Mouse (Mus musculus) liver, postnatal 0 days (tissue): ENCODE data around the gene Dut. TPM values are rescaled to one million over a fixed set of nuclear protein-coding genes. Genes with fewer than 3 reads are reported as not detected.
A peak's percentile ranks its signal among the peaks of the same experiment; 100 is the strongest.

Source experiments
- ATAC-seq: fragments of 200-750 bp; cut with Nextera tagmentation; 2 replicates; pipeline ENCODE4 v1.8.0; 2017; ENCODE audit warnings: mild to moderate bottlenecking, moderate library complexity
- DNase-seq: peaks from one replicate; pipeline ENCODE4 v3.0.0-alpha.2; 2016
- H3K27ac ChIP-seq: fragments of 300-500 bp; sonication (generic); 2 replicates; pipeline ENCODE4 v1.5.1; 2014; ENCODE audit warnings: antibody characterized with exemption, moderate library complexity, mild to moderate bottlenecking, low read depth
- H3K27me3 ChIP-seq: fragments of 300-500 bp; sonication (generic); 2 replicates; pipeline ENCODE4 v1.6.1; 2014; ENCODE audit warnings: low read length, control low read depth, mixed read lengths; ENCODE audit not compliant: insufficient read depth
- H3K36me3 ChIP-seq: fragments of 300-500 bp; sonication (generic); replicated peaks from 2 replicates; pipeline ENCODE4 v1.6.1; 2014; ENCODE audit warnings: mild to moderate bottlenecking, control low read depth, low read length, moderate library complexity, mixed read lengths; ENCODE audit not compliant: insufficient read depth
- H3K4me1 ChIP-seq: fragments of 300-500 bp; sonication (generic); 2 replicates; pipeline ENCODE4 v1.6.1; 2014; ENCODE audit warnings: antibody characterized with exemption, mild to moderate bottlenecking, control low read depth; ENCODE audit not compliant: insufficient read depth
- H3K4me2 ChIP-seq: fragments of 300-500 bp; sonication (generic); 2 replicates; pipeline ENCODE4 v1.6.1; 2014; ENCODE audit warnings: low read depth, mild to moderate bottlenecking, low read length, moderate library complexity, mixed read lengths
- H3K4me3 ChIP-seq: fragments of 300-500 bp; sonication (generic); 2 replicates; pipeline ENCODE4 v1.5.1; 2014; ENCODE audit warnings: low read depth, low read length
- H3K9ac ChIP-seq: fragments of 300-500 bp; sonication (generic); replicated peaks from 2 replicates; pipeline ENCODE4 v1.6.1; 2014; ENCODE audit warnings: mild to moderate bottlenecking, moderate library complexity
- H3K9me3 ChIP-seq: fragments of 300-500 bp; sonication (generic); 2 replicates; pipeline ENCODE4 v1.6.1; 2016; ENCODE audit warnings: mild to moderate bottlenecking, control low read depth, low read length, mixed read lengths
- CTCF ChIP-seq: sonication (generic); IDR thresholded peaks from 2 replicates; pipeline ENCODE4 v1.5.1; 2016; ENCODE audit warnings: antibody characterized with exemption, low read depth
- EP300 ChIP-seq: IDR thresholded peaks from 2 replicates; pipeline ENCODE4 v1.6.1; 2016; ENCODE audit warnings: antibody characterized with exemption, low read depth, mild to moderate bottlenecking
- WGBS: fragments of 180-500 bp; shearing (Covaris S2); extraction: QIAGEN DNeasy Blood & Tissue Kit; methylation state at CpG from one replicate; pipeline ENCODE4 v1.1.7; 2014; ENCODE audit not compliant: insufficient replicate concordance; 5-methylcytosine and 5-hydroxymethylcytosine counted together
- polyA plus RNA-seq: library from polyadenylated mRNA; unstranded; fragments of >200 nt; fragmentation: Nextera tagmentation; extraction: Ambion mirVana; gene quantifications from 2 replicates; pipeline ENCODE4 v1.2.1, GENCODE M21; 2015

Dut gene
- polyA plus RNA-seq, 1 experiment from 2014 or later: 66.0 TPM

DNA sequence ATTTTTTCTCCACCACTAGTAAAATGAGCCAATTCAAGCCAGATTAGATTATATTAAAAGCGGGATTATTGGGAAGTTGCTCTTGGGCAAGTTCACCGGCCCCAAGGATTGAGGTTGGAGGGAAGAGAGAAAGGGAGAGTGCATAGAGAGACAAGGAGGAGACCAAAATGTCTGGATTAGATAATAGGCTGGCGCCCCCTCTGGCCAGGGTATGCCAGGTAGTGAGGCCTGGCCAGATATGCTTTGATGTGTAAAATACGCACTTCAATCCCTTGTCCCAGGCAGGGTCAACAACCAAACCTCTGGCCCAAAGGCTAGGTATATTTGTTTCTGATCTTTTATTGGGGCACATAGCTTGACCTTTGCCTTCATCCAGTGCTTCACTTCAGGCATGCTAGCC, 4.8 kb downstream of the Dut start:
- peak; percentile 50 for TF ChIP-seq CTCF
- no peak for TF ChIP-seq EP300
- H3K27me3 ChIP-seq: no peaks in the 10 kb centered on the region
- H3K9me3 ChIP-seq: no peaks in the 10 kb centered on the region
- H3K4me1 ChIP-seq: peaks cover 4% of the 10 kb centered on the region
- no peak overlapping the region for H3K9ac ChIP-seq
- H3K4me3 ChIP-seq: no peak overlapping the region
- peak; percentile 39 for DNase-seq
- peaks cover 56% of the 10 kb centered on the region for H3K36me3 ChIP-seq
- 84% methylated on average over 4 of the region's 4 CpGs for WGBS
- no peak overlapping the region for H3K27ac ChIP-seq
- H3K4me2 ChIP-seq: no peak overlapping the region
- ATAC-seq: no peak

GRCm38 (mm10) chr2:125252275-125252674, 5.3 kb downstream of the Dut start:
- no peak for ATAC-seq
- no peak overlapping the region for H3K4me2 ChIP-seq
- no peak overlapping the region for H3K4me3 ChIP-seq
- no peak overlapping the region for H3K9ac ChIP-seq
- DNase-seq: peak; percentile 65
- 57% methylated on average over 2 of the region's 2 CpGs for WGBS
- H3K4me1 ChIP-seq: peaks cover 4% of the 10 kb centered on the region
- no peaks in the 10 kb centered on the region for H3K9me3 ChIP-seq
- H3K27me3 ChIP-seq: no peaks in the 10 kb centered on the region
- TF ChIP-seq CTCF: peak; percentile 75
- TF ChIP-seq EP300: no peak
- peaks cover 61% of the 10 kb centered on the region for H3K36me3 ChIP-seq
- H3K27ac ChIP-seq: no peak overlapping the region

GRCm38 (mm10) chr2:125253699-125254098, 6.7 kb downstream of the Dut start:
- H3K27ac ChIP-seq: no peak overlapping the region
- ATAC-seq (no peak), DNase-seq (no peak)
- peaks cover 4% of the 10 kb centered on the region for H3K4me1 ChIP-seq
- WGBS: 89% methylated on average over 6 of the region's 6 CpGs
- no peaks in the 10 kb centered on the region for H3K27me3 ChIP-seq
- TF ChIP-seq EP300 (no peak), CTCF (no peak)
- no peak overlapping the region for H3K4me3 ChIP-seq
- H3K9ac ChIP-seq: no peak overlapping the region
- H3K36me3 ChIP-seq: peaks cover 70% of the 10 kb centered on the region
- H3K4me2 ChIP-seq: no peak overlapping the region
- no peaks in the 10 kb centered on the region for H3K9me3 ChIP-seq

GRCm38 (mm10) chr2:125254630-125255029, 7.6 kb downstream of the Dut start:
- peaks cover under 1% of the 10 kb centered on the region for H3K4me1 ChIP-seq
- no peak overlapping the region for H3K4me2 ChIP-seq
- H3K9me3 ChIP-seq: no peaks in the 10 kb centered on the region
- no peak overlapping the region for H3K9ac ChIP-seq
- H3K27me3 ChIP-seq: no peaks in the 10 kb centered on the region
- WGBS: 81% methylated on average over 3 of the region's 3 CpGs
- no peak overlapping the region for H3K4me3 ChIP-seq
- H3K27ac ChIP-seq: no peak overlapping the region
- DNase-seq (no peak), ATAC-seq (no peak)
- H3K36me3 ChIP-seq: peaks cover 67% of the 10 kb centered on the region
- no peak for TF ChIP-seq CTCF
- no peak for TF ChIP-seq EP300

- Histone ChIP-seq H3K4me1 (no peaks in the 10 kb centered on the region; the same call in 1 of the 2 replicates), H3K4me3 (no peak overlapping the region), H3K27me3 (no peaks in the 10 kb centered on the region), H3K27ac (no peak overlapping the region), H3K4me2 (no peak overlapping the region), H3K36me3 (peaks cover 61% of the 10 kb centered on the region), H3K9ac (no peak overlapping the region), H3K9me3 (no peaks in the 10 kb centered on the region)
- ATAC-seq: no peak
- TF ChIP-seq EP300 (no peak), CTCF (no peak)
- WGBS: 73% methylated on average over 3 of the region's 3 CpGs
- no peak for DNase-seq
Measured at GRCm38 (mm10) chr2:125255886-125256285, 8.9 kb downstream of the Dut start.

GRCm38 (mm10) chr2:125259230-125260120, 12.5 kb downstream of the Dut start:
- peaks cover 33% of the 10 kb centered on the region for H3K36me3 ChIP-seq
- ATAC-seq (peak; percentile 38; the same call in 1 of the 2 replicates), DNase-seq (no peak)
- no peak overlapping the region for H3K27ac ChIP-seq
- TF ChIP-seq EP300 (no peak), CTCF (peak; percentile 75)
- WGBS: 80% methylated on average over 14 of the region's 14 CpGs
- H3K9ac ChIP-seq: no peak overlapping the region
- no peaks in the 10 kb centered on the region for H3K4me1 ChIP-seq
- H3K9me3 ChIP-seq: no peaks in the 10 kb centered on the region
- no peak overlapping the region for H3K4me2 ChIP-seq
- H3K27me3 ChIP-seq: no peaks in the 10 kb centered on the region
- no peak overlapping the region for H3K4me3 ChIP-seq
